Mouse (Mus musculus) stomach, postnatal 0 days (tissue): ENCODE data around the gene Ctsl.

Source experiments
- CTCF ChIP-seq: IDR thresholded peaks from 2 replicates; pipeline ENCODE4 v1.5.1; 2016; ENCODE audit warnings: antibody characterized with exemption, low read depth, mild to moderate bottlenecking, moderate library complexity
- EP300 ChIP-seq: optimal IDR thresholded peaks from 2 replicates; pipeline ENCODE3; 2016; ENCODE audit warnings: antibody characterized with exemption

DNA sequence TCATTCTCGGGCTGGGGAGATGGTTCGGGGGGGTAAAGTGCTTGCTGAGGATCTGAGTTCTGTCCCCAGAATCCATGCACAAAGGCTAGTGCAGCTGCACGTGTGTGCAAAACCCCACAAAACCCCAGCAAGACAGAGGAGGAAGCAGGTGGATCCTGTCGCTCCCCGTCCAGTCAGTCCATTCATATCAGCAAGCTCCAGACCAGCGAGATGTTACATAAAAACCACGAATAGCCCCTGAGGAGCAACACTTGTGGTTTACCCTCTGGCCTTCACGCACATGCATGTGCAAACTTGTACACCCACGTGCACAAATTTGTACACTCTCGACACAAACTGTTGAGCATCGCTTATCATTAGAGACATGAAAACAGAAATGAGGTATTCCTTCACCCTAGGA lies 60.8 kb downstream of the Ctsl start:
- no peak for TF ChIP-seq CTCF
- no peak for TF ChIP-seq EP300
